Mouse (Mus musculus) embryonic facial prominence, embryonic 11.5 days (tissue): ENCODE measurements around the gene Nufip1. TPM values are rescaled to one million over a fixed set of nuclear protein-coding genes. Genes with fewer than 3 reads are reported as not detected.
A peak's percentile ranks its signal among the peaks of the same experiment; 100 is the strongest.
"Not testable (repeated sequence)": the region's sequence is repeated elsewhere in the genome, so short reads cannot be mapped to it uniquely, and the experiment has no call there.

Experiments
- ATAC-seq: fragments of 200-750 bp; cut with Nextera tagmentation; replicated peaks from 2 replicates; pipeline ENCODE4 v1.8.0; 2017; ENCODE audit warnings: low read depth; ENCODE audit not compliant: insufficient number of reproducible peaks, low FRiP score, low TSS enrichment
- DNase-seq: peaks from one replicate; pipeline ENCODE4 v3.0.0-alpha.2; 2015; ENCODE audit warnings: low spot score
- H3K27ac ChIP-seq: fragments of 300-500 bp; sonication (generic); replicated peaks from 2 replicates; pipeline ENCODE4 v1.5.1; 2014; ENCODE audit warnings: mild to moderate bottlenecking, low read depth, low read length, control low read depth
- H3K27me3 ChIP-seq: fragments of 300-500 bp; sonication (generic); 2 replicates; pipeline ENCODE4 v1.6.1; 2014; ENCODE audit warnings: mild to moderate bottlenecking, low read length, moderate library complexity, mixed read lengths; ENCODE audit not compliant: control insufficient read depth, insufficient read depth
- H3K36me3 ChIP-seq: fragments of 300-500 bp; sonication (generic); replicated peaks from 2 replicates; pipeline ENCODE4 v1.6.1; 2014; ENCODE audit warnings: low read depth, mild to moderate bottlenecking, low read length, moderate library complexity, mixed read lengths; ENCODE audit not compliant: control insufficient read depth, insufficient read depth
- H3K4me1 ChIP-seq: fragments of 300-500 bp; sonication (generic); 2 replicates; pipeline ENCODE4 v1.6.1; 2014; ENCODE audit warnings: low read length, mixed read lengths; ENCODE audit not compliant: control insufficient read depth, insufficient read depth
- H3K4me2 ChIP-seq: fragments of 300-500 bp; sonication (generic); 2 replicates; pipeline ENCODE4 v1.6.1; 2014; ENCODE audit warnings: low read depth, mild to moderate bottlenecking, control low read depth, low read length, moderate library complexity
- H3K4me3 ChIP-seq: fragments of 300-500 bp; sonication (generic); 2 replicates; pipeline ENCODE4 v1.5.1; 2014; ENCODE audit warnings: low read depth, low read length, control low read depth
- H3K9ac ChIP-seq: fragments of 300-500 bp; sonication (generic); replicated peaks from 2 replicates; pipeline ENCODE4 v1.6.1; 2014; ENCODE audit warnings: mild to moderate bottlenecking, control low read depth, low read length
- H3K9me3 ChIP-seq: fragments of 300-500 bp; sonication (generic); replicated peaks from 2 replicates; pipeline ENCODE4 v1.6.1; 2016; ENCODE audit warnings: mild to moderate bottlenecking, low read length, inconsistent platforms, mixed read lengths; ENCODE audit not compliant: control insufficient read depth
- WGBS: fragments of 180-500 bp; shearing (Covaris S2); extraction: QIAGEN DNeasy Blood & Tissue Kit; methylation state at CpG from one replicate; pipeline ENCODE4 v1.1.7; 2014; 5-methylcytosine and 5-hydroxymethylcytosine counted together
- polyA plus RNA-seq: library from polyadenylated mRNA; unstranded; fragments of >200 nt; fragmentation: Nextera tagmentation; extraction: Ambion mirVana; gene quantifications from 2 replicates; pipeline ENCODE4 v1.2.1, GENCODE M21; 2014

Gene Nufip1
- polyA plus RNA-seq, 1 experiment from 2014 or later, result 22.1 TPM

DNA sequence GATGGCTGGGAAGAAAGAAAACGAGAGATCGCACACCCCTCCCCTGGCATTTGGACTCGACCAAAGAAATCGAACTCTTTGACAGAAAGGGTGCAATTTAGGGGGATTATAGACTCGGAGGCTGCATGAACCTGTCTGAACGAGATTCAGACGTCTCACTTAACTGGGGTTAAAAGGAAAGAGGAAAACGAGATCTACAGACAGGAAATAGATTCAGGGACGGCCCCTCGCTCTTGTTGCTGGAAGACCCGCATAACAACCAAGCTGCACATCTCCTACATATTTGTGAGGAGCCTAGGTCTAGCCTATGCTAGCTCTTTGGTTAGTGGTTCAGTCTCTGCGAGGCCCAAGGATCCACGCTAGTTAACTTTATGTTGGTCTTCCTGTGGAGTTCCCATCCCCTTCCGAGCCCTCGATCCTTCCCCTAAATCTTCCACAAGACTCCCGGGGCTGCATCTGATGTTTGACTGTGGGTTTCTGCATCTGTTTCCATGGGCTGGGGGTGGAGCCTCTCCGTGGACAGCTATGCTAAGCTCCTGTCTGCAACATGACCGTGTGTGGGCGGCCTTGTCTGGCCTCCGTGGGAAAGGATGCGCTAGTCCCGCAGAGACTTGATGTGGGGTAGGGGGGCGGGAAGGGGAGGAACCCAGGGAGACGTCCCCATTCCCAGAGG, 42.4 kb downstream of the Nufip1 start:
- Histone ChIP-seq H3K9ac (peak overlapping the region; percentile 47), H3K27me3 (no peaks in the 10 kb centered on the region), H3K36me3 (no peaks in the 10 kb centered on the region), H3K4me1 (no peaks in the 10 kb centered on the region), H3K4me3 (peak overlapping the region; percentile 71), H3K27ac (peak overlapping the region; percentile 59), H3K9me3 (no peaks in the 10 kb centered on the region), H3K4me2 (peak overlapping the region; percentile 48)
- DNase-seq, result peak; percentile 58
- WGBS, result 2% methylated on average over 24 of the region's 24 CpGs
- ATAC-seq, result 0 out of 2 replicates have a peak, but pooled peaks have one; percentile 6

DNA sequence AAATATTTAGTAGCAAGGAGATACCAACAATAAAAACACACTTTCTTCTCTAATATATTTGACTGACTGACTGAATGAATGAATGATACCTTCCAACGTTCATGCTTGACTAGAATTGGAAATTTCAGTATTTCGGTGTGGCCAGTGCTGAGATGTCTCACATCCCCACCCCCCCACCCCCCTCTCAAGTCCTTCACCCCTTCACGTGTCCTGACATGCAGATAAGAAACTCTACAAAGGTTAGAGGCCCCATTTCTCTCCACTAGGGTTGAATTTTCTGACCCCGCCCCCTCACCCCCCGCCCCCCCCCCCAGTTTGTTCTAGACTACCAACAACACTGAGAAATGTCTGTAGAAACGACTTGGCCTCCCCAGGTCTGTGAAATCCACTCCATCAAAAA, 43.1 kb downstream of the Nufip1 start:
- DNase-seq (no peak), ATAC-seq (no peak)
- Histone ChIP-seq H3K36me3 (no peaks in the 10 kb centered on the region), H3K27ac (no peak overlapping the region), H3K9ac (no peak overlapping the region), H3K27me3 (no peaks in the 10 kb centered on the region), H3K4me2 (no peak overlapping the region), H3K9me3 (no peaks in the 10 kb centered on the region), H3K4me3 (no peak overlapping the region), H3K4me1 (no peaks in the 10 kb centered on the region)
- WGBS, result 27% methylated on average over 6 of the region's 6 CpGs

DNA sequence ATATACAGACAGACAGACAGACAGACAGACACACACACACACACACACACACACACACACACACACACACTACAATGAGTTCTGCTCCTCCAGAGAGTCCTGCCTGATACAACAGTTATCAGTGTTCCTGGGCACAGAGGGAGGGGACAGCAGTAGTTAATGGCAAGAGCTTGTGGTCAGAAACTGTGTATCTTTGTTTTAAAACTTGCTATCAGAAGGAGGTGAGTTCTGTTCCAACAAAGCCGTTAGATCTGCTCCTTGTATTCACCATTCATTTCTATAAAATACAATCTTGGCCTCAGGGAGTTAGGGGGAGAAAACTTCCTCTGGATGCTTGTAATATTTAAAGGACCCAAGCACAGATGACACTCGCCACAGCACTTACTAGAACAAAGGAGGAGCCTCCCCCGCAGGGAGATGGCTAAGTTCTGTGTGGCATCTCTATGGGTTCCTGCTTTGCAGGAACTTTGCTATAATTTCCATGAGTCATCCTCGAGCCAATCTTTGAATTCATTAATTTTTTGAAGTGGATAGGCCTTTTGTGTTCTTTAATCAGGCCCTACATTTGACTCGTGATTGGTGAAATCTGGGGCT, 47.6 kb downstream of the Nufip1 start:
- Histone ChIP-seq H3K9ac (no peak overlapping the region), H3K9me3 (no peaks in the 10 kb centered on the region), H3K36me3 (no peaks in the 10 kb centered on the region), H3K4me2 (no peak overlapping the region), H3K27me3 (no peaks in the 10 kb centered on the region), H3K4me1 (no peaks in the 10 kb centered on the region), H3K4me3 (no peak overlapping the region), H3K27ac (no peak overlapping the region)
- no peak for DNase-seq
- 57% methylated on average over 5 of the region's 5 CpGs for WGBS
- no peak for ATAC-seq

DNA sequence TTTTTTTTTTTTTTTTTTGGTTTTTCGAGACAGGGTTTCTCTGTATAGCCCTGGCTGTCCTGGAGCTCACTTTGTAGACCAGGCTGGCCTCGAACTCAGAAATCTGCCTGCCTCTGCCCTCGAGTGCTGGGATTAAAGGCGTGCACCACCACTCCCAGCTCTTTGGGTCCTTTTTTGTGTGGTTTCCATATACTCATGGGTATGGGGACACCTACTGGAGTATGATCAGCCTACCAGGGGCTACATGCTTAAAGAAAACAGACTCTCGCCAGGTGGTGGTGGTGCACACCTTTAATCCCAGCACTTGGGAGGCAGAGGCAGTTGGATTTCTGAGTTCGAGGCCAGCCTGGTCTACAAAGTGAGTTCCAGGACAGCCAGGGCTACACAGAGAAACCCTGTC, 49.9 kb downstream of the Nufip1 start:
- H3K4me3 ChIP-seq, DNase-seq, H3K27me3 ChIP-seq, H3K36me3 ChIP-seq, H3K4me2 ChIP-seq, ATAC-seq, H3K9ac ChIP-seq, H3K9me3 ChIP-seq, H3K27ac ChIP-seq, H3K4me1 ChIP-seq: not testable (repeated sequence)
- 89% methylated on average over 5 of the region's 6 CpGs for WGBS

DNA sequence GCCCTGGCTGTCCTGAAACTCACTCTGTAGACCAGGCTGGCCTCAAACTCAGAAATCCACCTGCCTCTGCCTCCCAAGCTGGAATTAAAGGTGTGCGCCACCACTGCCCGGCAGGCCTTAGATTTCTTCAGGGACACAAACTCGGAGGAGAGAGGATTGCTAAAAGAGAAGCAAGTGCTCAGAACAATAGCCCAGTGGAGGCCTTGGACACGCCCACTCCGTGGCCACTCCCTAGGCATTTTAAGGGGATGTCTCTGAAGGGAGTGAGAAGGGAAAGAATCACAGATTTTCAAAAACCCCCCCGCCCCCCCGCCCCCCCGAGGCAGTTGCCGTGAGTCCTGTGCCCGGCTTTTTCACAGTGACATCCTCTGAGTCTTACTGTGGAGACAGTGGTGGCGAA, 53.5 kb downstream of the Nufip1 start:
- no peaks in the 10 kb centered on the region for H3K4me1 ChIP-seq
- WGBS, result 31% methylated on average over 11 of the region's 11 CpGs
- no peak for ATAC-seq
- H3K27me3 ChIP-seq, result no peaks in the 10 kb centered on the region
- no peaks in the 10 kb centered on the region for H3K36me3 ChIP-seq
- H3K4me2 ChIP-seq, result no peak overlapping the region
- no peak overlapping the region for H3K27ac ChIP-seq
- no peak overlapping the region for H3K9ac ChIP-seq
- no peak for DNase-seq
- no peaks in the 10 kb centered on the region for H3K9me3 ChIP-seq
- no peak overlapping the region for H3K4me3 ChIP-seq

DNA sequence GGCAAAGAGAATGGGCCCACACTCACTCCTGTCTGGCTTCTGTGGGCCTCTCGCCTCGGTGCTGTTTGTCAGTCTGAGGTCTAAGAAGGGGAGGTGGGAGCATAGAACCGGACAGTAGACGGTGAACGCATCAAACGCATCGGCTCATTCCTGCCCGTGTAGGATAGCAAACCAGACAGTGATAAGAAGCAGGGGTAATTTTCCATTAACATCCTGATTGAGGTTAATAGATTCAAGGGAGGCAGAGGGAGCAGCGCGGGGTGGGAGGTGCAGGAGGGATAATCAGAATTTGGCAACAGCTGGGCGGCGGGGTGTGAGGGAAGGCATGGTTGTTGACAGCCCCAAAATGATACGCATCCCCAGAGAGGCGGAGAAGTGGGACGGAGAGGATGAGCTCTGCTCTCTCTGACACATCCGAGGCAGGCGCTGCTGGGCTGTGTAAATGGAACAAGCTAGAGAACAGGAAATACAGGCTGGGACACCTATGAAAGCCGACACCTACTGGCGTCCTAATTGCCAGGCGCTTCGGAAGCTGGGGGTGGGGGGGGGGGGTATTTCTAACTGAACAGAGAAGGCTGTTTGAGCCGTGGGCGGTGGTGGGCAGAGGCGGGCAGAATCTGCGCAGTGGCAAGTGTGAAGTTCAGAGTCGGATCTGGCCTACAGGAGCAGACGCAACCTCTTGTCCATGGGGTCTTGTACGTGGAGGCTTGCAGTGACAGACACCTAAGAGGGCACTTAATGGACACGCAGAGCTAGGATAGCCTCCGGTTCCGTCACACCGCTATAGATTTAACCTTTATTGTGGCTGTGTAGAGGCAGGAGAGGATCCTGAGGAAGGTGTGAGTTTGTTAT, 54.4 kb downstream of the Nufip1 start:
- WGBS, result 17% methylated on average over 32 of the region's 32 CpGs
- H3K9me3 ChIP-seq, result no peaks in the 10 kb centered on the region
- ATAC-seq (peak; percentile 70; the same call in 1 of the 2 replicates), DNase-seq (peak; percentile 71)
- H3K9ac ChIP-seq, result no peak overlapping the region
- no peaks in the 10 kb centered on the region for H3K27me3 ChIP-seq
- no peak overlapping the region for H3K27ac ChIP-seq
- H3K4me2 ChIP-seq, result peak overlapping the region; percentile 37
- no peaks in the 10 kb centered on the region for H3K36me3 ChIP-seq
- H3K4me3 ChIP-seq, result no peak overlapping the region
- H3K4me1 ChIP-seq, result no peaks in the 10 kb centered on the region

DNA sequence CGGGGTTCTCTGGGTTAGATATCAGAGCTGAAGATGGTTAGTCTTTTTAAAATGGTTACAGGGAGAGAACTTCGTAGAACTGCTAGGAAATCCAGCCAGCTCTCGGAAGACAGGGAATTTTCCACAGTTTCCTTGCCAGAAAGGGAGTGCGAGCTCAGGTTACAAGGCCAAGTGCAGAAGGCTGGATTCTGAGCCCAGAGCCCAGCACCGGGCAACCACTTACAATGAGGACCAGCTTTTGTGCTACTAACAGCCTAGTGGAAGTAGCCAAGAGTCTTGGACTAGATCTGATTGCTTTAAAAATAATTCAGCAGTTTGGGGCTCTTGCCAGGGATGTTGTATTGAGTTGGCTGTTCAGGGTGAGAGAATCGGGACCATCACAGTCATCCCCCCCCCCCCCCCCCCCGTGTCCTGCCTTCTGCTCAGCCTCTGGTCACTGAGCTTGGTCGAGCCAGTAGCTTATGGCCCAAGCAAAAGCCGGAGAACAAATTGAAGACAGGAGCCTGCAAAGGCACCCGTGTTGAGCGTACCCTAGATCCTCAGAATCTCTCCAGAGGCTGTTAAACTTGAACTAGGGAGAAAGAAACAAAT, 59.3 kb downstream of the Nufip1 start:
- Histone ChIP-seq H3K27ac (no peak overlapping the region), H3K36me3 (no peaks in the 10 kb centered on the region), H3K9me3 (no peaks in the 10 kb centered on the region), H3K4me2 (no peak overlapping the region), H3K4me3 (no peak overlapping the region), H3K27me3 (no peaks in the 10 kb centered on the region), H3K9ac (no peak overlapping the region), H3K4me1 (no peaks in the 10 kb centered on the region)
- no peak for ATAC-seq
- 53% methylated on average over 11 of the region's 11 CpGs for WGBS
- peak; percentile 62 for DNase-seq
